Mouse (Mus musculus) adrenal gland, postnatal 14 days (tissue): ENCODE data around the gene Insr. TPM values are rescaled to one million over a fixed set of nuclear protein-coding genes. Genes with fewer than 3 reads are reported as not detected.
A peak's percentile ranks its signal among the peaks of the same experiment; 100 is the strongest.
"Not testable (repeated sequence)": the region's sequence is repeated elsewhere in the genome, so short reads cannot be mapped to it uniquely, and the experiment has no call there.

Source experiments
- DNase-seq: peaks from one replicate; pipeline ENCODE4 v3.0.0; 2021; ENCODE audit warnings: mixed read lengths
- long read RNA-seq, 2 experiments: library from polyadenylated mRNA; stranded (forward); transcript quantifications; one replicate each; pipeline ENCODE4 v2.0.0; 2021
- total RNA-seq: library from RNA; stranded (reverse); gene quantifications from 2 replicates; pipeline ENCODE4 v1.2.3, GENCODE M21; 2021

Insr gene
- total RNA-seq = 121 and 129 TPM in 2 replicates
- long read RNA-seq, experiment 1, partial matches to known transcripts = 1 of 8 reads
- long read RNA-seq, experiment 1, other reads (novel, unspliced or antisense) = 7 of 8 reads
- long read RNA-seq, experiment 2, partial matches to known transcripts = 0 of 8 reads
- long read RNA-seq, experiment 2, other reads (novel, unspliced or antisense) = 8 of 8 reads

GRCm38 (mm10) chr8:3278934-3279720, at the start of gene Insr:
Insr (minus strand) TSS chr8:3279617.
- DNase-seq = peak; percentile 98

- DNase-seq = peak; percentile 76
Measured at GRCm38 (mm10) chr8:3327538-3328245, 48.3 kb upstream of the Insr start.

- DNase-seq = no peak
Measured at GRCm38 (mm10) chr8:3327056-3327455, 47.6 kb upstream of the Insr start.

- no peak for DNase-seq
Measured at GRCm38 (mm10) chr8:3324253-3324652, 44.8 kb upstream of the Insr start.

GRCm38 (mm10) chr8:3319267-3319666, 39.9 kb upstream of the Insr start:
- not testable (repeated sequence) for DNase-seq

GRCm38 (mm10) chr8:3316585-3316984, 37.2 kb upstream of the Insr start:
- DNase-seq = no peak

GRCm38 (mm10) chr8:3314345-3314744, 34.9 kb upstream of the Insr start:
- DNase-seq = no peak

GRCm38 (mm10) chr8:3313843-3314242, 34.4 kb upstream of the Insr start:
- DNase-seq = no peak

- not testable (repeated sequence) for DNase-seq
Measured at GRCm38 (mm10) chr8:3313417-3313816, 34.0 kb upstream of the Insr start.

GRCm38 (mm10) chr8:3311482-3311881, 32.1 kb upstream of the Insr start:
- peak; percentile 48 for DNase-seq

GRCm38 (mm10) chr8:3309636-3310035, 30.2 kb upstream of the Insr start:
- no peak for DNase-seq

- not testable (repeated sequence) for DNase-seq
Measured at GRCm38 (mm10) chr8:3308205-3308800, 28.9 kb upstream of the Insr start.

GRCm38 (mm10) chr8:3302131-3302530, 22.7 kb upstream of the Insr start:
- DNase-seq = no peak

GRCm38 (mm10) chr8:3299322-3299721, 19.9 kb upstream of the Insr start:
- DNase-seq = no peak

GRCm38 (mm10) chr8:3285824-3286223, 6.4 kb upstream of the Insr start:
- no peak for DNase-seq

GRCm38 (mm10) chr8:3284656-3285055, 5.2 kb upstream of the Insr start:
- peak; percentile 56 for DNase-seq

- no peak for DNase-seq
Measured at GRCm38 (mm10) chr8:3281296-3281695, 1.9 kb upstream of the Insr start.

GRCm38 (mm10) chr8:3280266-3280910, 971 bp upstream of the Insr start:
- DNase-seq = peak; percentile 50

- DNase-seq = no peak
Measured at GRCm38 (mm10) chr8:3279721-3280077, 282 bp upstream of the Insr start.

GRCm38 (mm10) chr8:3278181-3278820, 1.1 kb downstream of the Insr start:
- DNase-seq = peak; percentile 57

GRCm38 (mm10) chr8:3277266-3277665, 2.2 kb downstream of the Insr start:
- no peak for DNase-seq

GRCm38 (mm10) chr8:3276009-3276408, 3.4 kb downstream of the Insr start:
- no peak for DNase-seq
